Mouse (Mus musculus): Measurements from ENCODE around the gene Ldlrad1.
A peak's percentile ranks its signal among the peaks of the same experiment; 100 is the strongest.

Gene Ldlrad1

DNA sequence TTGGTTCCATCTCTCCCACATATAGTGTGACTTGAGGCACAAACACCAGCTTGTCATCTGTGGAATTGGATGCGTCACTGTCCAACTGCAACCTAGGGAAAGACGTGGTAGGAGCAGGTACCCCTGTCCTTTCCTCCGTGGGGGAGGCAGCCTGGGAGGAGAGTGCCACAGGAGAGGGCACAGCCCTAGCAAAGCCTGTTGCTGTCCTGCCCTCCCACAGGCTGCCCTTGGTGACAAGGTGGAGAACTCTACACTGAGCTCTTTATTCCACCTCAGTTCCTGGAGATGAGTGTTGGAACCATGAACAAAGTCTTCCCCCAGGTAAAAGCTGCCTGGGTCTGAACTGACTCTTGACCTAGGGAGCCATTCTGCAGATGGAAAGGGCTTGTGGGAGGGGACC is at the start of gene Ldlrad1:
TSS of gene Ldlrad1 (plus strand) at position 301 of the 400 bp plus-strand sequence.
- DNase-seq (ENCODE audit: low read depth, low spot score): no peak

DNA sequence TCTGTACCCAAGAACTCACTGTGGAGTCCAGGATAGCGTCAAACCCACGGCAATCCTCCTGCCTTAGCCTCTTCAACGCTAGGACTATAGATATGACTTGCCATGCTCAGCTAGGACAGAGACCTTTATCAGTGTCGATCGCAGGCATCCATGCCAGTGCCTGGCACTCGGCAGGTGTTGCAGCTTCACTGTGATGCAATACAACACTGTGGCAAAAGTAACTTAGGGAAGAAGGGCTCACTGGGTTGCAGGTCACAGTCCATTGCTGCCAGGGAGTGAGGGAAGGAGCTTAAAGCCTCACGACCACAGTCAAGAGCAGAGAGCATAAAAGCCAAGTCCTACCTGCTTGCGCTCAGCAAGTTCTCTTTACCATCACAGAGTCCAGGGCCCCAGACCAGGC is 48.8 kb upstream of the Ldlrad1 start:
- DNase-seq (ENCODE audit: low read depth, low spot score): no peak

DNA sequence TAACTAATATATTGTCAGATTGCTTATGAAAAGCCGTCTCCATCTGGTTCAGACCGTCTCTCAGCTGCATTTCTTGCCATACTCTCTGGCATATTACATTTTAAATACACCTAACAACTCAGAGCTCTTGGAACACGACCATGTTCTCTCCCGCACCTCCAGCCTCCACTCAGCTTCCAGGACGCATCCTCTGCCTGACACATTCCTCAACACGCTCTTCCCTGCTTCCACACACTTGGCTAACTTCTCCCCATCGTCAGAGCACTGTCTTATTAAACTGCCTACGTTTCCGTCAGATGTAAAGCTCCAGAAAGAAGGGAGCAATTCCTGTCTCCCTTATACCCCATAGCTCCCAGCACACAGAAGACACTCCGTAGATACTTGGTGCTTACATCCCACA is 45.6 kb upstream of the Ldlrad1 start:
- DNase-seq (ENCODE audit: low read depth, low spot score): no peak

DNA sequence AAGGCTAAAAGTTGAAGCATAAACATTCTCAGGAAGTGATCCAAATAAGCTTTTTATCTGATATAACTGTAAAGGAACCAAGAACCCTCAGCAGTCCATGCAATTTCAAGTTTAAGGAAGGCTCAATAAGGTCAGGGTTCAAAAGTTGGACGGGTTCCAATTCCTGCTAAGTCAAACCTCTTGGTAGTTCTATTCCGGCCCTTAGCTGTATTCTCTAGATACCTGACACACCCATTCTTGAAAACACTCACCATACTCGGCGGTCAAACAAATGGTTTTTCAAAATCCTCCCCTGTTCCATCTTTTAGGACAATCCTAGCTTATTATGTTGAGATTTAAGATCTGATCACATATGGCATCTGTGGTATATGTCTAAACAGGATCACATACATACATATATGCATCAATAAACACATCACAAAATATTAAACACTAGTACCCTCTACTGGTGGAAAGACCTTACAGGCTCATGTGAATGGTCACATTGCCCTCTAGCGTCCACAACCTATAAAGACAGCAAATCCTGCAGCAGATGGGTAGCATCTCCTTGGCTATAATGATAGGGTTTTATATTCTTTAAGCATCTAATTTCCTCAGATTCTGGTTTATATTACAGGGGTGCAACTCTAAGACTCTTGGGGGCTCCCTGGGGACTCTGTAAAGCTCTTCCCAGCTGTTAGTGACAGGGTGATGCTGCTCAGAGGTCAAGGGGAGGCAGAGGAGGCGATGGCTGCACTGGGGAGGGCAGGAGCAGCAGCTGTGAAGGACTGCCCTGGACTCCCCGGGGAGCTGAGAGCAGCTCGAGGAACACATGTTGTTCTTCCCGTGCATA is 45.0 kb upstream of the Ldlrad1 start:
- peak; percentile 90 for DNase-seq (ENCODE audit: low read depth, low spot score)

DNA sequence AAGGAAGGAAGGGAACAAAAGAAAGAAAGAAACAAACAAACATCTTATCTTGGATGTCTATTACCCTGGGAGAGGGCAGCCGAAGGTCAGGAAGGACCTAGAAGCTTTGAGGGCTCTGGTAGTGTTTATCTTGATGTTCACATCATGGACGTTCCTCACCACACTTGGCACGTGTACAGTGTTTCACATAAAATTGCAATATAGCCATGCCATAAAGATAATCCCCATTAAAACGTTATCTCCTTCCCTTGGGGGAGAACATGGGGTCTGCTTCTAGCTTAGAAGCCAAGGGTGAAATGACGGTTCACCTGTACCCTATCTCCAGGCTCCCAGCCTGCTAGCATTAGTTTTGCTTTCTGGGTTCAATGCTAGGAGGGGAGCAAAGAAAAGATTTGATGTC is 42.3 kb upstream of the Ldlrad1 start:
- DNase-seq (ENCODE audit: low read depth, low spot score): no peak

DNA sequence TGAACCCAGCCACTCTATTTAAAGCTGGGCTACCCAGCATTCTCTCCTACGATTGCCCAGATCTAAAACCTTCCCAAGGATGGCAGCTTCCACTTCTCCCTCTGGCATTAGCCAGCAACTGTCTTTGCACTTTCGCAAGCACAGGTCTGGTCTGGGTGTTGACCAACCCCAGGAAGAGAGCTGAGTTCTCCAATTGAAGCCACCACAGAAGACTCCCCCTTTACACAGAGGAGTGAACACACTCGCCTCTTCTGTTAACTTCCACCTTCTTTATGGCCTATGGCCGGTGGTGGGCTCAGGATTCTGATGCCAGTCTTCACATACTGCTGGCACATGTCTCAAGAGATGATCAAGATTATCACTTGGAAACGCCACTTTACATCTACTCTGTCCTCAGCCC is 41.2 kb upstream of the Ldlrad1 start:
- no peak for DNase-seq (ENCODE audit: low read depth, low spot score)

DNA sequence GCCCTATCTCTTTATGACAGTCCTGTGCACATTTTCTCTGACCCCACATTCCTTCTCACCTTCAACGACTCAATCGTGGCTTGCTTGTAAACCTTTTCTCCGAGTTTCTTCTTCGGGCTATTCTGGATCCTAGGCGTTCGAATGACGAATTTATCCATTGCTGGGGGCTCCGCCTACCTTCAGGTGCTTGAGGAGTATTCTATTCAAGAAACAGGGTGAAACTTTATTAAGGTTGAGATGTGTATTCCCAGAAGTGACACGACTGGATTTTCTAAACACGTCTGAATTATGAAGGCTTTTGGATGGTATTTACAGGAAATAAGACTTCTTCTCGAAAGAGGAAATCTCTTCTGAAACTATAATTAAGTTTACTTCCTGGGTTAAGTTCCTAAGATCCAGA is 31.5 kb upstream of the Ldlrad1 start:
- DNase-seq (ENCODE audit: low read depth, low spot score): no peak

DNA sequence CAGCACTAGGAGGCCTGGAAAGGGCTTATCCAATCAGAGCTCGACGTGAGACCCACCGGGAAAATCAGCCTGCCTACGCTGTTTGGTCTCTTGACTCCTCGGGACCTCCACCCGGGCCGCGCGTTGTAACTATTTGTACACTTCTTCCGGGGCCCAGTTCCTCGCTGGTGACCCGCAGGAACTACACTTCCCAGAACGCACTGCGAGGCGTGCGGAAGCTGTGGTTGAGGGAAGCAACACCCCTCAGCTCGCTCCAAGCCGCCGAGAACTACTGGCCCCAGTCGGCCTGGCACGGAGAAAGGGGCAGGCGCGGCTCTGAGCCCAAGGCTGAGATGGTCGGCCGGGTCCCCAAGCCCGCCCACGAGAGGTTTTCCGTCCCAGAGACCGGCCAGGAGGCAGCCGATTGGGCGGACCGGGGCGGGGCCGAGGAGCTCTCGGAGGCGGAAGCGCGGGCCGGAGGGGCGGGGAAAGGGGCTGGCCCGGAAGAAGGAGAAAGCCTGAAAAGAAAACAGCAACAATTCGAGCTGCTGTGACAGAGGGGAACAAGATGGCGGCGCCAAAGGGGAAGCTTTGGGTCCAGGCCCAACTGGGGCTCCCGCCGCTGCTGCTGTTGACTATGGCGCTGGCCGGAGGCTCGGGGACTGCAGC is 30.7 kb upstream of the Ldlrad1 start, which contains the start of gene Tmem59:
TSS of gene Tmem59 (plus strand) at position 218 of the 648 bp plus-strand sequence.
- DNase-seq (ENCODE audit: low read depth, low spot score): peak; percentile 97

DNA sequence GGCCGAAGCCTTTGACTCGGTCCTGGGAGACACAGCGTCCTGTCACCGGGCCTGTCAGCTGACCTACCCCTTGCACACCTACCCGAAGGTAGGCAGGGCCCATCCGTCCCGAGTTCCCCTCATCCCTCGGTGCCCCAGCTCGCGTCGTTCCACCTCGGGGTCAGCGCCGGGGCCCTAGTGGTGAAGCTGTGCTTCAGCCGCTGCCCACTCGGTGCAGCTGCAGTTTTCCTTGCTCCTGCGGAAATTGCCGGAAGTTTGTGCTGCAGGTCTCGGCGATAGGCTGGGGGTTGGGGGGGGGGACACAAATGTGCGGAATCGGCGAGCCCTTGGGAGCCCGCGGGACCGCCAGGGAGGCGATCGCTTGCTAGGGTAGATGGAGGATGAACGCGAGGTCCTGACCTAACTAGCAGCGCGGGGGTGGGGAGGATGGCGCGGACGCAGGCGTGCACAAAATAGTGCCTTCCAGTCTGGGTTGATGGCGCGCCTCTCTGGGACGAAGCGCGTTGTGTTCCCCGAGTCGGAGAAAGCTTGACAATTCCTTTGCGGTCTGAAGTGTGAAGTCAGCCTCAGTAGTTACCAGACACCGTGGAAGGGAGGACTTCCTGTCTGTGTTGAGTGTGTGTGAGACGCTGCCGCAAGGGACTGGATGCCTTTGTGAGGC is 30.0 kb upstream of the Ldlrad1 start, which contains the start of gene Tceanc2:
TSS of gene Tceanc2 (minus strand) at position 287 of the 661 bp plus-strand sequence.
- peak; percentile 85 for DNase-seq (ENCODE audit: low read depth, low spot score)

DNA sequence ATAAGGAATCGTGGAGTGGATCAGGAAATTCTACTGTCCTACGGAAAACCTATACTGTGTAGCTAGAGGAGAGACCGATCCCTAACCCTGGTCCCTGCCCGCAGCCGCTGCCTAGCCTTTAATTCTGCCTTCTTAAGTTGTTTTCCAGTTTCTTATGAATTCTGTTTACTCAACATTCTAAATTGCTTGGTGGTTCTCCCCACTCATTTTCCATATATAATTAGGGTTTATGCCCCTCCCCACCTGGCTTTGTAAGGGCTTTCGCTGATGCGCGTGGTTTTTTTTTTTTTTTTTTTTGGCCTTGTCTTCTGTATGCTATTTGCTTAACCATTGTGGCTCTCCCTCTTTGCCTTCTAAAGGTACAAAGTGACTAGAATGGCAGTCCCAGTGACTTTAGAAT is 29.4 kb upstream of the Ldlrad1 start:
- no peak for DNase-seq (ENCODE audit: low read depth, low spot score)

DNA sequence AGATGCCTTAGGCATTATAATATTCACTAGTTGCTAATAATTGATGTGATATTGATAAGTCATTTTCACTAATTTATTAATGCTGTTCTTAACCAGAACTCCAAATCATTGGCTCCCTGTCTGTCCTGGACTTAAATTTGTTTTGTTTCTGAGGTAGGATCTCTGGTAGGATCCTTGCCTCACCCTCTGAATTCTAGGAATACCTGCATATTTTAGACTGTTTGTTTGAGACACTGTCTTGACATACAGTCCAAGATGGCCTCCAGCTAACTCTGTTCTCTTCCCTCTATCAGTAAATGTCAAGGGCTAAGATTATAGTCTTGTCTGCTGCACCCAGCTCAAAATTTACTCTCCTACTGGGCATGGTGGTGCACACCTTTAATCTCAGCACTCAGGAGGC is 28.2 kb upstream of the Ldlrad1 start:
- no peak for DNase-seq (ENCODE audit: low read depth, low spot score)

DNA sequence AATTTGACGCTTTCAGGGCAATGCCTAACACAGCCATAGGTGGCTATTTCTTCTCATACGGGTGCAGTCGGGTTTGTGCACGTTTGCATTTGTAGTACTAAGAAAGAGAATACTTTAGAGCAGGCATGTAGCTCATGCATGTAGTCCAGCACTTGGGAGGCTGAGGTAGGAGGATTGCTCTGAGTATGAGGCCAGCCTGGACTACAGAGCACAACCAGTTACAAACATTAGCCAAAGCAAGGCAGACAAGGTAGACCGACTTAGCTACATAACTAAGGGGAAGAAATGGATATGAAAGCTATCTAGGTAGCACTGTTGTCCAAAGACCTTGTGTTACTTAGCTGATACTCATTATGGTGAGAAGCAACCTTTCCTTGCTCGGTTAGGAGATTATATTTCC is 27.1 kb upstream of the Ldlrad1 start:
- no peak for DNase-seq (ENCODE audit: low read depth, low spot score)

DNA sequence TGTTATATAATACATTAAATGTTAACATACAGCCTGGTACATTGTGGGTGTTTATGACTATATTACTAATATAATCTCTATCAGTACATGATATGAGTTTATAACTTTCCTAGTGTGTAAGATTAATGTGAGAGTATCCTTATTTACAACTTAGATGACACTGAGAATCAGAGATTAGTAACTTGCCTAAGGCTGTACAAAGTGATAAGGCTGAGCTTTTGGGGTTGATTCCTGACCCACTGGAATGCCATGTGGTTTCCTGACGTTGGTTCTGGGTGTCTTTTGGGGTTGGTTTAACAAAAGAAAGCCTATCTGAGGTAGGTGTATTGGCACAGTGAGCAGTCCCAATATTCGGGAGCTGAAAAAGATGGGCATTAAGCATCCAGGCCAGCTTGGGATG is 26.2 kb upstream of the Ldlrad1 start:
- DNase-seq (ENCODE audit: low read depth, low spot score): no peak

DNA sequence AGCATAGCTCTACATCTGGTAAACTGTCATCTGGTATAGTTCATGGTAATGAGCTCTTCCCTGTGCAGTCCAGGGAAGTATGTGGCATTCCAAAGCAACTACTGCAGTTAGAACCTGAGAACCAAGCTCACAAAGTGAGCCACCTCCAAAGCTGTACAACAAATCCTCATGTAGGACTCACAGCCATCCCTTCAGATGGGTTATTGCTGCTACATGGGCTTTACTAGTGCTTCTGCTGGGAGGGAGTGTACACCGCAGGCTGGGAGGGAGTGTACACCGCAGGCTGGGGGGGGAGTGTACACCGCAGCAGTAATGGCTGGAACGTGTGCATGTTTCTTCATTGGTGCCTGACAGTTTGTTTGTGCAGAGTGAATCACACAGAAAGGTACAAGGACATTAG is 25.8 kb upstream of the Ldlrad1 start:
- DNase-seq (ENCODE audit: low read depth, low spot score): no peak

DNA sequence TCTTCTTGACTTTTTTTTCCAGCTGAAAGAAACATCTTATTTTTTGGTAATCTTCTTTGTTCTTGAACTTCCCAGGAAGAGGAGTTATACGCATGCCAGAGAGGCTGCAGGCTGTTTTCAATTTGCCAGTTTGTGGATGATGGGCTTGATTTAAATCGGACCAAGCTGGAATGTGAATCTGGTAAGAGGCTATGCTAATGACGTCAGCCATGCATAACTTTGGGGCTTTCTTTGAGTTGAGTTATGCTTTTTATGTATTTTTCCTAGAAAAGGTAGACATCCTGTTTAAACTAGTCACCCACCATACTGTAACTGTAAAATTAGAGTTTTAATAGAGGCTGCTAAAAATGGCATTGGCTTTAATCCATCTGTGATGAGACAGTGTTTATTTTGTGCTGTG is 23.3 kb upstream of the Ldlrad1 start:
- no peak for DNase-seq (ENCODE audit: low read depth, low spot score)

DNA sequence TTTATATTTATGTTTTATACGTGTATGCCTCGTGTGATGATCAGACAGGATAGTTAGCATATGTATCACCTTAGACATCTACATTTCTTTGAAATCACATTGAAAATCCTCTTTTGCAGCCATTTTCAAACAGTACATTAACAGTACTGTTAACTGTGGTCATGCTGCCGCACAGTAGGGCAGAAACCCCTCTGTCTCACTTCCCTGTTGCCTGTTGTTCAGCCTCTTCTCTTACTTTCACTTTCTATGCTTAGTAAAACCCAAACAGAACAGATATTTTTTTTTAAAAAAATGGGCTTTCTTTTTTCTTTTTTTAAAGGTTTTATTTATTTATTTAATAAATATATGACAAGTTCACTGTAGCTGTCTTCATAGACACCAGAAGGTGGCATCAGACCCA is 15.1 kb upstream of the Ldlrad1 start:
- DNase-seq (ENCODE audit: low read depth, low spot score): no peak

DNA sequence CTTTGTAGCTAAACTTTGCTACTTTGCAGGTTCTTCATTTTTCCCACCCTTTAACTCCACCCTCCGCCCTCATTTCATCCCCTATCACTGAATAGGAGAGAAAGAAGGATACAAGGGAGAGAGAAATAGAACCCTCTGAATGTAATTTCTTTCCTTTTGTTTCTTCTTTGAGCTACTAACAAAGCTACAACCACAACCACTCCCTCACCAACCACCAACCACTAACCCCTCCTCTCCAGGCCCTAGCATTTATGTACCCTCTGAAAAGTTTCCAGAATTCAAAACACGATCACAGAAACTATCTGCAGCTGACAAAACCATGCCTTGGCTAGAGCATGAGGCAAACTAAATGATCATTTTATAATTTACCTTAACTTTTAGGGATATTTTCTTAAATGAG is 12.5 kb upstream of the Ldlrad1 start:
- DNase-seq (ENCODE audit: low read depth, low spot score): no peak

DNA sequence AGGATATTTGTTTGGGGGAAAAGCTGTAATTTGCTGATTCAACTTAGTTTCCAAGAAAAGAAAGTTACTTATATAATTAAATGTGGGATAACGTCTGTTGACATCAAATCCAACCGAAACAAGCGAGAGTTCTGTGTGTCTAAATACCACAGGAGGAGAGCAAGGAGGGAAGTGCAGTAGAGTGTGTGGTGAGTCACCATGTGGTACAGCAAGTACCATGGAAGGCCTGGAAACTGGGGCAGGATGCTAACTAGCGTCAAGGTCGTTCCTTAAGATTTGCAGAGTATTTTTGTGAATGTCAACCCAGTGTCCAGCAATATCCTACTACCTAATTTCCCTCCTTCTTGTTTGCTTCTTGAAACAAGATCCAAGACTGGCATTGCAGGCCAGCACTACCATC is 10.9 kb upstream of the Ldlrad1 start:
- no peak for DNase-seq (ENCODE audit: low read depth, low spot score)

DNA sequence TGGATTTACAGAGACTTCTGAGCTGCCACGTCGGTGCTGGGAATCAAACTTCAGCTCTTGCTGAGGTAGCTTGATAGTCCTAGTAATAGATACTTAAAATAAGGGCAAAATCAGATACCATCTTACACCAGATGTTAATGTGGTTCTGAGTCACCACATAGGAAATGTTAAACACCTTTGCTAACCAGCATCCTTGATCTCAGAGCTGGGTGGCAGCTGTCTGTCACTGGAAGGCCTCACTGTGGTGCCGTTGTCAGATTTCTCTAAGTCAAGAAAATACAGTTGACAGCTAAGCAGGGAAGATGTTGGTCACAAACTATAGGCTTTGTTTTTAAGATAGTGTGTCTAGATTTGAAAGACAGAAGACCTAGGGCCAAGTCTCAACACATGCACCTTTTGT is 7.2 kb upstream of the Ldlrad1 start:
- DNase-seq (ENCODE audit: low read depth, low spot score): peak; percentile 31

DNA sequence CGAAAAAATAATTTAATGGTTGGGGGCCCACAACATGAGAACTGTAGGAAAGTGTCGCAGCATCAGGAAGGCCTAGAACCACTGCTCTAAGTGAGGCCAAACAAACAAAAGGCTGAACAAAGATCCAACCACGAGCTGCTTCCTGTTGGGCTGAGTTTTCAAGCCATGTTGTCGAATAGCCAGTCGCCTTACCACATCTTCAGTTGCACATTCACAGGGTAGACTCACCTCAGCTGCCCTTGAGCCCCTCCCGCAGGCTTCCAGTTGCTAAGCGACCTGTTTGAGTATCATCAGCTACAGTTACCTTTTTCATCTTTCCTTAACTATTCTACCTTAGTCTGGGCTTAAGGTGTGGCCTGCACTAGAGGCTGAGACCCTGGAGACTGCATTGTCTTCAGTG is 6.0 kb upstream of the Ldlrad1 start:
- no peak for DNase-seq (ENCODE audit: low read depth, low spot score)

DNA sequence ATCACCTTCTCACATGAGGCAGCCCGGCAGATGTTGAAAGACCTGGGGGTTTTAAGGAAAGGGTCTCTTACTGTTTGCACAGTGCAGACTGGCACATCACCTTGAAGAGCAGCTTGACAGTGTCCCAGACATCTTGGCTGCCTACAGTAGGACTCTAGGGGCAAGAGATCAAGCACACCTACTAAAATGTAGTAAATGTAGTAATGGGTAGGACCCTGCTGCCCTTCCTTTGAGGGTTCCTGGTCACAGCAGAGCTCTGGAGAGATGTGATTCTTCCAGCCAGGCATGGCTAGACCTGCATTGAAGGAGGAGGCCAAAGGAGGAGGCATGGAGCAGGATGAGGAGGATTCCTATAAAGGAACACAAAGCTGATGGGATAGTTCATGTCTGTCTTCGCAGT is 2.0 kb upstream of the Ldlrad1 start:
- DNase-seq (ENCODE audit: low read depth, low spot score): no peak

DNA sequence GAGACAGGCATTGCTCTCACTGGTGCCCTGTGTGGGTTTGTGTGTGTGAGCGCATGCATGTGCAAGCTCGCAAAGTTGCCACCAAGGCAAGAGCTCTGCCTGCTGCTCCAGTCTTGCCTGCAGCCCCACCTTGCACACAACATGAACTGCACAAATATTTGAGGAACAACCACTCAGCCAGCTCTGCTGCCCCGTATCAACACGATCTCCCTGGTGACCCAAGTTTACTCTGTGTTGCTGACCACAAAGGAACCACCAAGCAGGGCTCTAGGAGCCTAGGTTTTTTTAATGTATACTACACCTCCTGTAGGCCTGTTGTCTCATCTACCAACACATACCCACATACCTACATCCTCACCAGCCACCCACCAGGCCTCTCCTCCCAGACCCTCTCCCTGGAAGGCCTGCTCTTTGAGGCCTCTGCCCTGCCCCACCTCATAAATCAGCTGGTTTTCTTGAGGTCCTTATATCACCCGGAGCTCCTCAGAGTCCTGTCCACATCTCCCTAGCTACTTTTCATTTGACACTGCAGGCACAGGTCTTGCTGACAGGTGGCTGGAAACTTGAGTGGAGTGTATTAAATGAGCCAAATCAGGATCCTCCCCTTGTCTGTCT is 1.6 kb downstream of the Ldlrad1 start:
- DNase-seq (ENCODE audit: low read depth, low spot score): no peak

All from CD4-positive, CD25-positive, alpha-beta regulatory T cell, adult 2 months (primary cell).